Mouse (Mus musculus) Patski (cell line): ENCODE measurements around the gene Arl3. TPM values are rescaled to one million over a fixed set of nuclear protein-coding genes. Genes with fewer than 3 reads are reported as not detected.

ENCODE experiments used
- ATAC-seq: fragments of 100-300 bp; one replicate; pipeline ENCODE4 v1.8.0; 2021
- CTCF ChIA-PET: fragments of 350-600 bp; sonication (Branson Sonifier 250); formaldehyde crosslinking; loops from one replicate; lab custom pipeline; 2022; ENCODE audit warnings: inconsistent platforms; lab: Charles Lee
- POLR2A ChIA-PET: fragments of 350-600 bp; sonication (Branson Sonifier 250); formaldehyde crosslinking; loops from one replicate; lab custom pipeline; 2022; ENCODE audit warnings: antibody characterized with exemption, inconsistent platforms; lab: Charles Lee
- DNase-seq: peaks from one replicate; pipeline ENCODE4 v3.0.0-alpha.2; 2011; ENCODE audit warnings: low read depth, low spot score
- H3K27me3 ChIP-seq: fragments of 371-371 bp; one replicate; pipeline ENCODE4 v1.5.1; 2021
- CTCF ChIP-seq: fragments of 100-300 bp; IDR thresholded peaks from one replicate; pipeline ENCODE4 v1.5.1; 2021
- in situ Hi-C: fragments of 300-500 bp; cut with MboI; formaldehyde crosslinking; loops from 3 replicates; pipeline ENCODE4 v1.11.1; 2018; ENCODE audit warnings: low pct_unique_long_range_greater_than_20kb, mixed read lengths
- polyA plus RNA-seq: library from polyadenylated mRNA; unstranded; gene quantifications from one replicate; pipeline ENCODE4 v1.2.3, GENCODE M21; 2021

The Arl3 gene
- polyA plus RNA-seq, 1 experiment from 2014 or later: 187 TPM

GRCm38 (mm10) chr19:46528529-46529213 is 44.3 kb downstream of the Arl3 start:
- DNase-seq (no peak), ATAC-seq (no peak)
- ChIA-PET POLR2A (interaction anchor here (0.7 to 16.1 kb wide), 5 partner anchors 9 to 453 kb away, joined by 3 to 388 read pairs (median 5); partner anchors contain the start of genes Actr1a, Sufu and Trim8), CTCF (interaction anchor here (1.0 to 8.9 kb wide), 5 partner anchors 10 to 132 kb away, joined by 3 to 73 read pairs (median 4); partner anchors contain the start of genes Sufu and Trim8)
- H3K27me3 ChIP-seq: no peaks in the 10 kb centered on the region
- in situ Hi-C loops: no loop called here
- no peak for TF ChIP-seq CTCF

DNA sequence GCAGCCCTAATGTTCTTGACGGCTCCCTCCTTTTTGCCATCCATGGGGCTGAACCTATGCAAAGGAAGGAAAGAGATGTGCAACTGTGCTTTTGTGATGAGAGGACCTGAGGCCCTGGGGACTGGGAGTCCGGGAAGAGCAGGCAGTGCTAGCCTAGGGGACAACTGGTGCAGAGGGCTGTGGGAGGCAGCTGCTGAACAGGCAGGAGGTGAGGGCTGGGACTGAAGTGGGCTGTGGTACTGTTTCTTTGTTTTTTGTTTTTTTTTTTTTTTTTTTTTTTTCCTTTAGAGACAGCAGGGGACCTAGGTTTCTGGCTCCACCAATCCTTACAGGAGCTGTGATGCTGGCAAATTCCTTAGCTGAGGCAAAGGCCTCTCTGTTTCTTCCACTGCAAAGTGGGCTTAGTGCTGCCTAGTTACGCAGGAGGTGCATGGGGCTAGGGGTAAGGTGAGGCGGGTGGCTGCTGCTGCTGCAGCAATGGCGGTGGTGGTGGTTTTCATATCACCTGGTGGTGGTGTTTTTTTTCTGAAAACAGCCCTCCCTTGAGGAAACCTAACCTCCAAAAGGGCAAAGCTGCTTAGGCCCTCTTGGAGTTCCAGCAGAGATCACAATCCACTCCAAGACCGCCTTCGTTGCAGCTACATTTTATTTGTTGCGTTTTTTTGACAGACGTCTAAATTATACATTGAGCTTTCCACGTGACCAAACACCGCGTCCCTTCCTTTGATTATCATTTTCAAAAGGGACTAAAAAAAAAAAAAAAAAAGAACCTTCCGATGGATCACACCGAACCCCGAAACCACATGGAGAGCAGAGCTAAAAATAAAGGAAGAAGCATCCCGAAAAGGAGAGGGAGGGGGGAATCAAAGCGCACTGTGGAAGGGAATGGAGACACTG is 45.1 kb downstream of the Arl3 start:
- ChIA-PET CTCF (interaction anchor here (1.8 to 8.9 kb wide), 3 partner anchors 17 to 132 kb away, joined by 4 to 73 read pairs (median 42); partner anchors contain the start of genes Sufu and Trim8), POLR2A (interaction anchor here (0.7 to 16.1 kb wide), 4 partner anchors 9 to 454 kb away, joined by 3 to 388 read pairs (median 4); partner anchors contain the start of gene Trim8)
- no peak for DNase-seq
- no peak for TF ChIP-seq CTCF
- in situ Hi-C loops: no loop called here
- no peaks in the 10 kb centered on the region for H3K27me3 ChIP-seq
- no peak for ATAC-seq

DNA sequence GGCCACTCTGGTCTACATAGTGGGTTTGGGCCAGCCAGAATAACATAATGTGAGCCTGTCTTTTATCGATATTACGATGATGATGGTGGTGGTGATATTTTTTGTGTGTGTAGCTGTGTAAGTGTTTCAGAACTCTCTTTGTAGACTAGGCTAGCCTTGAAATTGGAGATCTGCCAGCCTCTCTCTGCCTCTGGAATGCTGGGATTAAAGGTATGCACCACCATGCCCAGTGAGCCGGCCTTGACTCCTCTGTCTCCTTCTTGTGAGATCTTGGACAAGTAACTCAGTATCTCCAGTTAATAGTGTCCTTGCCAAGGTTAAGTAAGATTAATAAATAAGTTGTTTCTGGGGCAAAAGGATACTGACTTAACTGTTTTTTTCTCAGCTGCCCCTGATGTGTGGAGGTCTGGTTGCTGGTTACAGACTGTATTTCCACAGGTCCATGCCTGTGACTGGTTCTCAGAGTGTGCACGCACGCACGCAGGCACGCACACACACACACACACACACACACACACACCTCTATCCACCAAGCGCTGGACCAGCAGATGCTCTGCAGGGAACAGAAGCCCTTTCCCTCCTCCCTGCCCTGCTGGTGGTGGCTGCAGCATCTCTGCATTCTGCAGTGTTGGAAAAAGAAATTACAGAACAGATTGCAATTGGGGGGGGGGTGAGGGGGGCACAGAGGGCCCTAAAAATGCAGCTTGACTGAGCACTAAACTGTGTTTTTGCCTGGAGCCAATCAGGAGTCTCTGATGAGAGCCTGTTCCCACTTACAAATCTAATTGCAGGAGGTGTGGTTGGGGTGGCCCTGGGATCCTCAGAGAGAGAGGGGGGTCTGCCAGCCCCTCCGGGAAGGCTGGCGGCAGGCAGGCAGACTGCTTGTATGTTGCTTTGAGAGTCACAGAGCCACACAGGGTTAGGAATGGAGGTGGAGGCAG is 47.0 kb downstream of the Arl3 start:
- ChIA-PET POLR2A (interaction anchor here (16.1 kb wide), 1 partner anchor 20 kb away, joined by 388 read pairs; the partner anchor contains the start of gene Trim8), CTCF (interaction anchor here (5.8 to 8.9 kb wide), 2 partner anchors 15 to 22 kb away, joined by 42 to 73 read pairs; partner anchors contain the start of gene Trim8)
- no peak for ATAC-seq
- in situ Hi-C loops: no loop called here
- no peaks in the 10 kb centered on the region for H3K27me3 ChIP-seq
- no peak for DNase-seq
- no peak for TF ChIP-seq CTCF

DNA sequence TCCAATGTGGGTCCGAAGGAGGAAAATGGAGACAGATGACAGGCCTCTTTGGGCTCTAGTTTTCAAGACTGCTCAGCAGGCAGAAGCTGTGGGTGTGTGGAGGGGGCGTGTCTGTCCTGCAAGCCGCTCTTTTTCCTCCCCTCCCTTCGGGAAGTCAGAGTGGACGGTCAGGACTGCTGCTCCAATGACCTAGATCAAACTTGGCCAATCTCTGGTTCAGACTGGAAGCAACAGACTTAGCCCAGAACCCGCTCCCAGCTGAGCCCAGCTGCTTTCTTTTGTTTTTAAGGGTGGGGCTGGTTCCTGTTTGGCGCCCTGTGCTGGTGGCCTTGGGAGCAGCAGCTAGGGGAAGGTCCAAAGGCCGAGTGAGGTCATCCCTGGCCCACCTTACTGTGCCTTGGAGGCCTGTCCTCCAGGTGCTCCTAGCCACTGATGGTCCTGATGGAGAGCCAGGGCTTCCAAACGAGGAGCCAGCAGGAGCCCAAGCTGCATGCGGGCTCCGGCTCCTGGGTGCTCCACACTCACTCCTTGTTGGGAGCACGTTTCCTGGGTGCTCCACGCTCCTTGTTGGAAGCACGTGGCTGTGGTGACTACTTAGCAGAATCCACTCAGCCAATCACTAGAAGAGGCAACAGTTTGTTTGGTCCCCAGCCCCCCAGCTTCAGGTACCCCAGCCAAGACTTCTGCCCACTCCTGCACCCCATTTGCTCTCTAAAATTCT is 48.2 kb downstream of the Arl3 start:
- no peak for TF ChIP-seq CTCF
- in situ Hi-C loops: no loop called here
- no peaks in the 10 kb centered on the region for H3K27me3 ChIP-seq
- DNase-seq (no peak), ATAC-seq (no peak)
- ChIA-PET CTCF (interaction anchor here (4.3 kb wide), 1 partner anchor 15 kb away, joined by 32 read pairs; no protein-coding TSS in a partner anchor), POLR2A (interaction anchor here (1.1 to 16.1 kb wide), 2 partner anchors 18 to 40 kb away, joined by 3 to 388 read pairs; partner anchors contain the start of gene Trim8)

DNA sequence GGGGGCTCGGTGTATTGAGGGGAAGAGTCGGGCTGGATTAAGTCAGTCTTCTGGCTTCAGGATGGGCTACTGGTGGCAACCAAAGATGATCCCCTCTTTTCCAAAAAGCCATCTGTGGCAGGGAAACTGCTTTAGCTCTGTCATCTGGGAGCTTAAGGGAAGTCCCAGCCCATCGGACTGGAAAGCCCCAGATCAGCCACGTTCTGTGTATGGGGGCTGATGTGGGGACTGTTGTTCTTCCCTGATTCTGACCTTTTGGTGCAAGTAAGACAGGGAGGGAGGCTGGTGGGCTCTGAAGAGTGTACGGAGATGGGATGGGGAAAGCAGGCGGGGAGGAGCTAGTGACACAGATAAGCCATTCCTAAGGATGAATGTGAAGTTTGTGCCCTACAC is 48.9 kb downstream of the Arl3 start:
- in situ Hi-C loops: no loop called here
- POLR2A ChIA-PET: interaction anchor here (1.1 to 16.1 kb wide), 2 partner anchors 18 to 39 kb away, joined by 3 to 388 read pairs; partner anchors contain the start of gene Trim8
- ATAC-seq: no peak
- CTCF ChIA-PET: interaction anchor here (4.3 kb wide), 1 partner anchor 15 kb away, joined by 32 read pairs; no protein-coding TSS in a partner anchor
- TF ChIP-seq CTCF: no peak
- no peak for DNase-seq
- no peaks in the 10 kb centered on the region for H3K27me3 ChIP-seq

GRCm38 (mm10) chr19:46523480-46524151 is 49.4 kb downstream of the Arl3 start:
- in situ Hi-C loops: no loop called here
- ATAC-seq: no peak
- ChIA-PET POLR2A (interaction anchor here (1.1 to 16.1 kb wide), 3 partner anchors 9 to 39 kb away, joined by 3 to 388 read pairs (median 4); partner anchors contain the start of gene Trim8), CTCF (interaction anchor here (0.8 to 4.3 kb wide), 2 partner anchors 9 to 14 kb away, joined by 3 to 32 read pairs; no protein-coding TSS in a partner anchor)
- H3K27me3 ChIP-seq: no peaks in the 10 kb centered on the region
- DNase-seq: no peak
- TF ChIP-seq CTCF: no peak

DNA sequence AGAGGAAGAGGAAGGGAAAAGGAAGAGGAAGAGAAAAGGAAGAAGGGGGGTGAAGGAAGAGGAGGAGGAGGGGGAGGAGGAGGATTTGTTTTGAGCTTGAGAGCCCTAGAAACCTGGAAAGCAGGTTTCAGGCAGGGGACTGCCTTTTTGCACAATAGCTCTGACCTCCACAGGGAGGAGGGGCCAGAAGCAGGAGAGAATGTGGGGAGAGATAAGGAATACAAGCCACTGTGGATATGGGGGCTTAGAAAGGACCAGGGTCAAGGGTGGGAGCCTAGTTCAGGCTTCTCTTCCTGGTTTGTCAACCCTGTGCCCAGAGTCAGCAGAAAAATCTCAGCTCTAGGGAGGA is 49.9 kb downstream of the Arl3 start:
- no peaks in the 10 kb centered on the region for H3K27me3 ChIP-seq
- POLR2A ChIA-PET: interaction anchor here (1.4 to 16.1 kb wide), 2 partner anchors 9 to 17 kb away, joined by 4 to 388 read pairs; partner anchors contain the start of gene Trim8
- DNase-seq (no peak), ATAC-seq (no peak)
- TF ChIP-seq CTCF: no peak
- in situ Hi-C loops: no loop called here
- CTCF ChIA-PET: interaction anchor here (0.8 to 4.3 kb wide), 3 partner anchors 8 to 21 kb away, joined by 3 to 32 read pairs (median 3); no protein-coding TSS in a partner anchor

GRCm38 (mm10) chr19:46522433-46523044 is 50.5 kb downstream of the Arl3 start:
- ChIA-PET POLR2A (interaction anchor here (1.4 to 16.1 kb wide), 2 partner anchors 10 to 16 kb away, joined by 4 to 388 read pairs; partner anchors contain the start of gene Trim8), CTCF (interaction anchor here (0.8 to 4.3 kb wide), 5 partner anchors 8 to 150 kb away, joined by 3 to 32 read pairs (median 3); no protein-coding TSS in a partner anchor)
- in situ Hi-C loops: no loop called here
- TF ChIP-seq CTCF: no peak
- H3K27me3 ChIP-seq: no peaks in the 10 kb centered on the region
- ATAC-seq (no peak), DNase-seq (no peak)
